In the genomic region with DNA sequence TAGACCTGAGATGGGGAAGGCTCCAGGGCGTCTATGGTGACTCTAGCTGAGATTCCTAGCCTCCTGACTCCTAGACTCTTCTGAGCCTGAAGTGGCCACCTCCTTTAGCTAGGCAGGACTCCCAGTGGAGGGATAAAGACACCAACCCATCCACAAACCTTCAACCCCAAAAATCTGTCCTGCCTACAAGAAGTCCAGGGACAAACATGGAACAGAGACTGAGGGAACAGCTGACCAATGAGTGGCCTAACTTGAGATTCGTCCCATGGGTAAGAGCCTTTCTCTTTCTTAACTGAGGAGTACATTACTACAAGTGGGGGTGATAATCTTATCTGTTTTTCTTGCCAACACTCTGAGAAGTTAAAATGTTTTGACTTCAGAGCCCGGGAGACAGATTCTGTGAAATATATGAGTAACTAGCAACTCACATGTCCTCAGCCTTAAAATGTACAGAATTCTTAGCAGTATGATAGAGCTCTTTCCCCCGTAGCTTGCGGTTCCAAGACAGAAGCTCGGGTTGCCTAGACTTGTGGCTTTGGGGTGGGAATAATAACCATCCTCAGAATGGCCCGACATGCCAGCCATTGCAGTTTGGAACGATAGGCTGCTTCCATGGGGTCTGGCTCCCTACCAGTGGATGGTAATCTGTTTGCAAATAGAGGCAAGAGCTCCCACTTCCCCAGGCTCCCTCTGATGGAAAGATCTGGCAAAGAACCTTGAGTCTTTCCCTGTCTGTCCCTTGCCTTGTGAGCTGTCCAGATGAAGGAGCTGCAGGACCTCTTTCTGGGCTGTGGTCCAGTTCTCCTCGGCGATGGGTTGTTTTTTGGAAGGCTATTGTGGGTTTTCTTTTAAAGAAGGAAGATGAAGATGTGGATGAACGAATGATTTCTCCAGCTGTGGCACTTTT, we compare ENCODE assay signal across 9 mouse cellular contexts. TPM values are rescaled to one million over a fixed set of nuclear protein-coding genes. Genes with fewer than 3 reads are reported as not detected.
A peak's percentile ranks its signal among the peaks of the same experiment; 100 is the strongest.
DNase-seq lines count a peak whose midpoint lies in the region; ATAC-seq lines count a peak whose summit lies in the region.
"Had no signal": no experiment of that assay in that cellular context is flagged by ENCODE, and none has a peak within 500 bp of the region (broad histone marks: within the 10 kb centered on the region; RNA-seq: fewer than 3 reads in every experiment).

No protein-coding gene starts in this region.

- H3K9me3 ChIP-seq in forebrain, embryonic 15.5 days: no peaks in the 10 kb centered on the region
- no peaks in the 10 kb centered on the region for H3K9me3 ChIP-seq in forebrain, embryonic 12.5 days

- peaks cover 39% of the 10 kb centered on the region for H3K27me3 ChIP-seq in forebrain, embryonic 15.5 days
- H3K27me3 ChIP-seq in forebrain, embryonic 12.5 days: peaks cover 86% of the 10 kb centered on the region
- H3K27me3 ChIP-seq: CH12.LX had no signal

- H3K4me1 ChIP-seq in forebrain, embryonic 15.5 days: peaks cover 14% of the 10 kb centered on the region
- H3K4me1 ChIP-seq in forebrain, embryonic 12.5 days: peaks cover 18% of the 10 kb centered on the region

- H3K36me3 ChIP-seq in forebrain, embryonic 15.5 days: no peaks in the 10 kb centered on the region
- H3K36me3 ChIP-seq in forebrain, embryonic 12.5 days (replicated peaks): no peaks in the 10 kb centered on the region

- no peak overlapping the region for H3K4me2 ChIP-seq in forebrain, embryonic 15.5 days (replicated peaks)
- H3K4me2 ChIP-seq in forebrain, embryonic 12.5 days: no peak overlapping the region

- WGBS in forebrain, embryonic 15.5 days: 60% methylated on average over 11 of the region's 11 CpGs
- WGBS in forebrain, embryonic 12.5 days: 70% methylated on average over 11 of the region's 11 CpGs

- peak overlapping the region; percentile 66; the same call in 1 of the 2 replicates for H3K27ac ChIP-seq in forebrain, embryonic 15.5 days (replicated peaks)
- H3K27ac ChIP-seq in forebrain, embryonic 12.5 days: no peak overlapping the region

- DNase-seq in 3T3-L1 (ENCODE audit: low read depth, low spot score): peak; percentile 75
- peak; percentile 65 for DNase-seq in gastrocnemius, postnatal 25 days
- DNase-seq in kidney, postnatal 10 days: peak; percentile 70
- DNase-seq in thymus, adult 18-20 months: no peak
- no peak for DNase-seq in Muller cell, postnatal 12 days (ENCODE audit: inconsistent ontology term)
- no peak for DNase-seq in right cerebral cortex, postnatal 25 days

- no peak overlapping the region for H3K9ac ChIP-seq in forebrain, embryonic 15.5 days (replicated peaks)
- no peak overlapping the region for H3K9ac ChIP-seq in forebrain, embryonic 12.5 days

- no peak for ATAC-seq in forebrain, embryonic 15.5 days (replicated peaks)
- ATAC-seq in forebrain, embryonic 12.5 days (ENCODE audit: low FRiP score): no peak

- H3K4me3 ChIP-seq in forebrain, embryonic 15.5 days: no peak overlapping the region
- no peak overlapping the region for H3K4me3 ChIP-seq in forebrain, embryonic 12.5 days (replicated peaks)

RNA-seq across cellular contexts. Expression of a gene that starts 30.8 kb away (rescaled TPM):
- 18.9 and 20.3 TPM in 2 replicates for polyA plus RNA-seq in forebrain, embryonic 15.5 days (2015; fragmentation: Nextera tagmentation; extraction: Ambion mirVana)
- 21.1 and 22.1 TPM in 2 replicates for polyA plus RNA-seq in forebrain, embryonic 12.5 days (2016; fragmentation: Nextera tagmentation; extraction: Ambion mirVana)
- 10 to 100 TPM; 19.1 to 21.7 TPM for total RNA-seq in gastrocnemius, postnatal 25 days (2021)

Comparison
In these comparisons a context has a peak if more than half of its experiments do, and no peak if none do; other contexts are left out.
1. DNase-seq: peak in 3T3-L1 (single experiment), gastrocnemius, postnatal 25 days (single experiment) and kidney, postnatal 10 days (single experiment); none in thymus, adult 18-20 months (0 of 2), Muller cell, postnatal 12 days (single experiment) and right cerebral cortex, postnatal 25 days (single experiment).